ENCODE assay signal across 8 mouse cellular contexts in genomic region chr8:87472271-87473236, GRCm38 (mm10). TPM values are rescaled to one million over a fixed set of nuclear protein-coding genes. Genes with fewer than 3 reads are reported as not detected.
DNase-seq lines count a peak whose midpoint lies in the region; ATAC-seq and TF ChIP-seq lines count a peak whose summit lies in the region.

Cbln1 (minus strand) TSS chr8:87472609.

- peaks cover 20% of the 10 kb centered on the region for H3K27me3 ChIP-seq in hindbrain, postnatal 0 days (ENCODE audit: insufficient read depth, low read length)

- DNase-seq in adrenal gland, postnatal 25 days = peak; percentile 94
- DNase-seq in embryo, embryonic 10.5 days (ENCODE audit: low spot score) = peak; percentile 97
- DNase-seq in gastrocnemius, postnatal 10 days = peak; percentile 85
- peak; percentile 97 for DNase-seq in hindbrain, postnatal 0 days (ENCODE audit: low spot score)
- peak; percentile 85 to 88 for DNase-seq in left cerebral cortex, adult 18-20 months (ENCODE audit: low spot score in 2 of 2)
- DNase-seq in lung, postnatal 25 days (ENCODE audit: low spot score) = peak; percentile 69
- peak; percentile 93 for DNase-seq in retina, postnatal 7 days (ENCODE audit: low read depth, low spot score)
- peak; percentile 87 for DNase-seq in urinary bladder, postnatal 14 days (ENCODE audit: low spot score)

- H3K9ac ChIP-seq in hindbrain, postnatal 0 days (replicated peaks; ENCODE audit: low read length) = peak within 1 kb of the TSS; percentile 59

- H3K4me2 ChIP-seq in hindbrain, postnatal 0 days (ENCODE audit: low read depth, low read length) = peak within 1 kb of the TSS; percentile 70

- peak within 1 kb of the TSS; percentile 79 for H3K27ac ChIP-seq in hindbrain, postnatal 0 days

- peaks cover 4% of the 10 kb centered on the region; the same call in 1 of the 2 replicates for H3K4me1 ChIP-seq in hindbrain, postnatal 0 days (ENCODE audit: insufficient read depth, low read length)

- TF ChIP-seq CTCF in hindbrain, postnatal 0 days (IDR thresholded peaks at IDR 0.05; ENCODE audit: low read depth) = peak; percentile 19; the same call in 1 of the 2 replicates

- no peaks in the 10 kb centered on the region for H3K36me3 ChIP-seq in hindbrain, postnatal 0 days (ENCODE audit: insufficient read depth, low read length)

- H3K9me3 ChIP-seq in hindbrain, postnatal 0 days (ENCODE audit: low read length) = no peaks in the 10 kb centered on the region

- ATAC-seq in hindbrain, postnatal 0 days = peak; percentile 96

- whole genome bisulfite sequencing in hindbrain, postnatal 0 days = 2% methylated on average over 92 of the region's 122 CpGs

- H3K4me3 ChIP-seq in hindbrain, postnatal 0 days (ENCODE audit: low read length) = peak within 1 kb of the TSS; percentile 42

RNA-seq across cellular contexts. Expression of gene Cbln1, which starts in this region (rescaled TPM):
- 1.2 and 1.3 TPM in 2 replicates for total RNA-seq in adrenal gland, postnatal 25 days (2021)
- under 1 TPM in 1 of 2 experiments, not detected in 1; 0.29 TPM for total RNA-seq in gastrocnemius, postnatal 10 days (2021)
- 163 and 181 TPM in 2 replicates for total RNA-seq in hindbrain, postnatal 0 days (2014; rRNA removed)
- polyA plus RNA-seq in hindbrain, postnatal 0 days (2015; fragmentation: Nextera tagmentation; extraction: Ambion mirVana) = 56.8 and 64.9 TPM in 2 replicates
- 10 to 100 TPM in 1 of 2 experiments, 1 to 10 TPM in 1; 6.9 to 10.4 TPM for total RNA-seq in left cerebral cortex, adult 18-20 months (2021)

Comparison
In these comparisons a context has a peak if more than half of its experiments do, and no peak if none do; other contexts are left out.
1. Peak in every context shown above with its lines: DNase-seq, ATAC-seq, H3K4me3 ChIP-seq and H3K27ac ChIP-seq.
2. RNA of gene Cbln1 (total RNA-seq): 163 to 181 TPM in hindbrain, postnatal 0 days; 6.9 to 10.4 TPM in left cerebral cortex, adult 18-20 months, 1.2 to 1.3 TPM in adrenal gland, postnatal 25 days and 0.29 TPM in gastrocnemius, postnatal 10 days; every median in the first group is over 10 times any median in the second.
3. Peak in DNase-seq in gastrocnemius, postnatal 10 days; RNA of the gene not detected or under 1 TPM.